In genomic region chr4:22017656-22018379, GRCm38 (mm10) we compare ENCODE assay signal across 9 mouse cellular contexts.
DNase-seq lines count a peak whose midpoint lies in the region; ATAC-seq and TF ChIP-seq lines count a peak whose summit lies in the region.
"Had no signal": no experiment of that assay in that cellular context is flagged by ENCODE, and none has a peak within 500 bp of the region (broad histone marks: within the 10 kb centered on the region; RNA-seq: fewer than 3 reads in every experiment).

No protein-coding gene starts in this region.

- TF ChIP-seq CTCF in heart, adult 2 months (IDR thresholded peaks at IDR 0.05), result peak; percentile 82

- intact Hi-C loops in heart, adult 2 months (cut with DNase I), result no loop called here

- no peak for TF ChIP-seq POLR2A in heart, adult 2 months (IDR thresholded peaks at IDR 0.05; ENCODE audit: insufficient read depth, low read depth, low read length)

- no peaks in the 10 kb centered on the region for H3K27me3 ChIP-seq in heart, adult 2 months (ENCODE audit: control insufficient read depth, insufficient read depth, low read length)
- H3K27me3 ChIP-seq in embryonic facial prominence, embryonic 11.5 days (ENCODE audit: control insufficient read depth, insufficient read depth, low read length), result no peaks in the 10 kb centered on the region
- H3K27me3 ChIP-seq in midbrain, embryonic 12.5 days, result no peaks in the 10 kb centered on the region

- peak in 1 of 2 experiments; percentile 2 for DNase-seq in heart, adult 2 months
- no peak for DNase-seq in heart, adult 11 months
- DNase-seq in ZHBTc4 (ENCODE audit: low read depth, low spot score), result peak; percentile 71
- DNase-seq in embryonic facial prominence, embryonic 11.5 days (ENCODE audit: low spot score), result peak; percentile 90
- DNase-seq in layer of hippocampus, postnatal 10 days (ENCODE audit: low spot score in 2 of 2), result peak; percentile 58 to 68
- DNase-seq in testis, postnatal 10 days (ENCODE audit: low spot score), result peak; percentile 43

- H3K4me1 ChIP-seq in heart, adult 2 months (ENCODE audit: control insufficient read depth, insufficient read depth, low read length), result no peaks in the 10 kb centered on the region
- no peaks in the 10 kb centered on the region for H3K4me1 ChIP-seq in embryonic facial prominence, embryonic 11.5 days (ENCODE audit: control insufficient read depth, insufficient read depth, low read length)
- peaks cover 5% of the 10 kb centered on the region; the same call in 1 of the 2 replicates for H3K4me1 ChIP-seq in midbrain, embryonic 12.5 days

- no peaks in the 10 kb centered on the region for H3K9me3 ChIP-seq in embryonic facial prominence, embryonic 11.5 days (replicated peaks; ENCODE audit: control insufficient read depth, low read length)
- no peaks in the 10 kb centered on the region for H3K9me3 ChIP-seq in midbrain, embryonic 12.5 days

- H3K36me3 ChIP-seq in heart, adult 2 months (ENCODE audit: control insufficient read depth, insufficient read depth, low read length), result no peaks in the 10 kb centered on the region
- H3K36me3 ChIP-seq in embryonic facial prominence, embryonic 11.5 days (replicated peaks; ENCODE audit: control insufficient read depth, insufficient read depth, low read depth, low read length), result no peaks in the 10 kb centered on the region
- no peaks in the 10 kb centered on the region for H3K36me3 ChIP-seq in midbrain, embryonic 12.5 days

- TF ChIP-seq EP300 in heart, adult 2 months (IDR thresholded peaks at IDR 0.05; ENCODE audit: insufficient read depth, low read depth, low read length), result no peak

- no peak overlapping the region for H3K9ac ChIP-seq in heart, adult 2 months (ENCODE audit: low read depth, low read length)
- no peak overlapping the region for H3K9ac ChIP-seq in embryonic facial prominence, embryonic 11.5 days (replicated peaks; ENCODE audit: low read length)
- no peak overlapping the region for H3K9ac ChIP-seq in midbrain, embryonic 12.5 days (replicated peaks)

- H3K4me3 ChIP-seq in heart, adult 2 months, result no peak overlapping the region
- H3K4me3 ChIP-seq in embryonic facial prominence, embryonic 11.5 days (ENCODE audit: low read depth, low read length), result no peak overlapping the region
- no peak overlapping the region for H3K4me3 ChIP-seq in midbrain, embryonic 12.5 days

- H3K79me2 ChIP-seq in heart, adult 2 months (replicated peaks; ENCODE audit: control insufficient read depth, insufficient read depth, low read length), result no peaks in the 10 kb centered on the region

- WGBS in heart, adult 2 months, result 9% methylated on average over 9 of the region's 9 CpGs
- WGBS in embryonic facial prominence, embryonic 11.5 days, result 15% methylated on average over 9 of the region's 9 CpGs
- 14% methylated on average over 9 of the region's 9 CpGs for WGBS in midbrain, embryonic 12.5 days

- peak; percentile 78 for ATAC-seq in embryonic facial prominence, embryonic 11.5 days (replicated peaks; ENCODE audit: insufficient number of reproducible peaks, low FRiP score, low TSS enrichment, low read depth)
- peak; percentile 53 to 67; a peak in 3 of 4 replicates for ATAC-seq in hematopoietic stem cell, adult 5-6 weeks (replicated peaks in 1 of 2; ENCODE audit: insufficient read depth in 1 of 2, low FRiP score in 2 of 2, low TSS enrichment in 1 of 2, low read depth in 1 of 2, poor library complexity in 2 of 2, severe bottlenecking in 2 of 2)
- ATAC-seq in midbrain, embryonic 12.5 days (ENCODE audit: low FRiP score, low read depth), result peak; percentile 79

- H3K4me2 ChIP-seq in embryonic facial prominence, embryonic 11.5 days (ENCODE audit: low read depth, low read length), result no peak overlapping the region
- peak overlapping the region; percentile 23; the same call in 1 of the 2 replicates for H3K4me2 ChIP-seq in midbrain, embryonic 12.5 days (replicated peaks)

- no peak overlapping the region for H3K27ac ChIP-seq in heart, adult 2 months
- H3K27ac ChIP-seq in embryonic facial prominence, embryonic 11.5 days (replicated peaks; ENCODE audit: low read depth, low read length), result no peak overlapping the region
- H3K27ac ChIP-seq in midbrain, embryonic 12.5 days (replicated peaks), result peak overlapping the region; percentile 60
- H3K27ac ChIP-seq: macrophage had no signal
